Mouse (Mus musculus): ENCODE data around the gene Tm4sf20. TPM values are rescaled to one million over a fixed set of nuclear protein-coding genes. Genes with fewer than 3 reads are reported as not detected.

Tm4sf20 gene
- not detected in 2 replicates for polyA plus RNA-seq (2014; fragmentation: Nextera tagmentation; extraction: Ambion mirVana)

DNA sequence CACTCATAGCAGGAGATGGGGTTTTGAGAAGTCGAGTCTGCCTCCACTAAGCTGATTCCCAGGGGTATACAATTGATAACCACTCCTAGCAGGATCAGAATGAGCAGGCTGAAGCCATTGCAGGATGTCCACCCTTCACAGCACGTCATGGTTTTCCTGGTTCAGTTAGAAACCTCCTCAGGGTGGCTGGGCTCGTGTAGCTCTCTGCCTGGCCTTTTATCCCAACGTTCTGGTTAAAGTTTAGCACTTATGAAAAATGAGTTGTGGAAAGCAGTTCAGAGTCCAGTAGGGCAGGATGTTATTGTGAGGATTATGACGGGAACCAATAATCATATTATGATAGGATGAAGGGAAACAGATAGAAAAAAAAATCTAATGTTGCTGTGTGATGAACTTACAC lies at the start of gene Tm4sf20:
Tm4sf20 (minus strand) TSS at position 193 of the 400 bp plus-strand sequence.
- no peak for ATAC-seq (ENCODE audit: low read depth)

GRCm38 (mm10) chr1:82815941-82816716 lies 47.9 kb upstream of the Tm4sf20 start:
- peak; percentile 56; the same call in 1 of the 2 replicates for ATAC-seq (ENCODE audit: low read depth)
- Histone ChIP-seq H3K4me3 (ENCODE audit: low read depth, low read length) (no peak overlapping the region), H3K9ac (replicated peaks; ENCODE audit: low read depth, low read length) (no peak overlapping the region), H3K36me3 (ENCODE audit: control insufficient read depth, insufficient read depth, low read length) (no peaks in the 10 kb centered on the region), H3K4me1 (ENCODE audit: control insufficient read depth, insufficient read depth, low read length) (no peaks in the 10 kb centered on the region), H3K27me3 (ENCODE audit: control insufficient read depth, insufficient read depth, low read length) (no peaks in the 10 kb centered on the region), H3K9me3 (ENCODE audit: control insufficient read depth, low read length) (no peaks in the 10 kb centered on the region), H3K27ac (ENCODE audit: low read depth, low read length) (no peak overlapping the region), H3K4me2 (ENCODE audit: low read depth, low read length) (no peak overlapping the region)
- 65% methylated on average over 17 of the region's 17 CpGs for WGBS

More for the DNA sequence above, at the start of gene Tm4sf20:
- Histone ChIP-seq H3K4me3 (ENCODE audit: low read depth, low read length) (no peak within 1 kb of the TSS), H3K4me1 (ENCODE audit: control insufficient read depth, insufficient read depth, low read length) (no peaks in the 10 kb centered on the region), H3K27ac (ENCODE audit: low read depth, low read length) (no peak within 1 kb of the TSS), H3K27me3 (ENCODE audit: control insufficient read depth, insufficient read depth, low read length) (no peaks in the 10 kb centered on the region), H3K9me3 (ENCODE audit: control insufficient read depth, low read length) (no peaks in the 10 kb centered on the region), H3K4me2 (ENCODE audit: low read depth, low read length) (no peak within 1 kb of the TSS), H3K9ac (replicated peaks; ENCODE audit: low read depth, low read length) (no peak within 1 kb of the TSS), H3K36me3 (ENCODE audit: control insufficient read depth, insufficient read depth, low read length) (no peaks in the 10 kb centered on the region)
- 85% methylated on average over 5 of the region's 5 CpGs for WGBS

DNA sequence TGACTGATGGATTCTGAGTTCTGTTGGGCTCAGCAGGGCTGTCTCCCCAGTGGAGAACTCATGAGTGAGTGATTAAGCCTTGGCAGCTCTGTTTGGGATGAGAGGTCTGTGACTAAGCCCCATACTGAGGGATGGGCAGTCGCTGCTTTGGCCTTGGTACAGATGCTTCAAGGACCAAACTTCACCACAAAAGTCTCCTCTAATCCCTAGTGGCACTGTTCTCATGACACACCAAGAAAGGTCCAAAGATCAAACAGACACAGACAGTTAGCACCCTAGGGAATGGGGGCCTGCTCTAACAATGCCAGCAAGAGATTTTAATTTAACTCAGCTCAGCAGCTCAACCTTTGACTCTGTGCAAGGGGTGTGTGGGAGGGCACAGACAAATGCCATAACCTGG lies 43.5 kb upstream of the Tm4sf20 start:
- Histone ChIP-seq H3K27ac (ENCODE audit: low read depth, low read length) (no peak overlapping the region), H3K9me3 (ENCODE audit: control insufficient read depth, low read length) (no peaks in the 10 kb centered on the region), H3K4me2 (ENCODE audit: low read depth, low read length) (no peak overlapping the region), H3K4me1 (ENCODE audit: control insufficient read depth, insufficient read depth, low read length) (no peaks in the 10 kb centered on the region), H3K9ac (replicated peaks; ENCODE audit: low read depth, low read length) (no peak overlapping the region), H3K36me3 (ENCODE audit: control insufficient read depth, insufficient read depth, low read length) (no peaks in the 10 kb centered on the region), H3K4me3 (ENCODE audit: low read depth, low read length) (no peak overlapping the region), H3K27me3 (ENCODE audit: control insufficient read depth, insufficient read depth, low read length) (no peaks in the 10 kb centered on the region)
- 67% methylated on average over 1 of the region's 1 CpGs for WGBS
- ATAC-seq (ENCODE audit: low read depth), result no peak

GRCm38 (mm10) chr1:82808564-82808963 lies 40.3 kb upstream of the Tm4sf20 start:
- no peak overlapping the region for H3K27ac ChIP-seq (ENCODE audit: low read depth, low read length)
- no peak overlapping the region for H3K9ac ChIP-seq (replicated peaks; ENCODE audit: low read depth, low read length)
- no peak for ATAC-seq (ENCODE audit: low read depth)
- H3K4me3 ChIP-seq (ENCODE audit: low read depth, low read length), result no peak overlapping the region
- no peak overlapping the region for H3K4me2 ChIP-seq (ENCODE audit: low read depth, low read length)
- H3K4me1 ChIP-seq (ENCODE audit: control insufficient read depth, insufficient read depth, low read length), result no peaks in the 10 kb centered on the region
- H3K9me3 ChIP-seq (ENCODE audit: control insufficient read depth, low read length), result no peaks in the 10 kb centered on the region
- no peaks in the 10 kb centered on the region for H3K27me3 ChIP-seq (ENCODE audit: control insufficient read depth, insufficient read depth, low read length)
- no peaks in the 10 kb centered on the region for H3K36me3 ChIP-seq (ENCODE audit: control insufficient read depth, insufficient read depth, low read length)
- 62% methylated on average over 3 of the region's 3 CpGs for WGBS

DNA sequence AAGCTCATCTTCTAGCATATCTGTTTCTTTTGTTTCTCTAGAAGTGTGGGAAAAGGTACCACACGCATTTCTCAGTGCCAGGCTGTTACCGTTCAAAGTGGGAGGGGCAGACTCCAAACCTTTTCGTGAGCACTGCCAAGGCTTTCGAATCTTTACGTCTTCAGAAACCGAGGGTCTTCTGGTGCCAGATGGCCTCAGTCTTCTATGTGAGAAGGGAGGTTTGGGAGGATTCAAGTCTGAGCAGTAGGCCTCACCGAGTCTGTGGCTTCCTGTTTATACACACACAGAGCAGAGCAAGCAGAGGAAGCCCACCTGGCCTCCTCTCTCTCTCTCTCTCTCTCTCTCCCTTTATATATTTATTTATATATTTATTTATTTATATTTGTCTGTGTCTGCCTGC lies 38.9 kb upstream of the Tm4sf20 start:
- H3K4me1 ChIP-seq (ENCODE audit: control insufficient read depth, insufficient read depth, low read length), result no peaks in the 10 kb centered on the region
- ATAC-seq (ENCODE audit: low read depth), result no peak
- no peak overlapping the region for H3K4me2 ChIP-seq (ENCODE audit: low read depth, low read length)
- no peak overlapping the region for H3K4me3 ChIP-seq (ENCODE audit: low read depth, low read length)
- WGBS, result 89% methylated on average over 7 of the region's 7 CpGs
- H3K9ac ChIP-seq (replicated peaks; ENCODE audit: low read depth, low read length), result no peak overlapping the region
- H3K36me3 ChIP-seq (ENCODE audit: control insufficient read depth, insufficient read depth, low read length), result no peaks in the 10 kb centered on the region
- H3K27me3 ChIP-seq (ENCODE audit: control insufficient read depth, insufficient read depth, low read length), result no peaks in the 10 kb centered on the region
- H3K9me3 ChIP-seq (ENCODE audit: control insufficient read depth, low read length), result no peaks in the 10 kb centered on the region
- H3K27ac ChIP-seq (ENCODE audit: low read depth, low read length), result no peak overlapping the region

DNA sequence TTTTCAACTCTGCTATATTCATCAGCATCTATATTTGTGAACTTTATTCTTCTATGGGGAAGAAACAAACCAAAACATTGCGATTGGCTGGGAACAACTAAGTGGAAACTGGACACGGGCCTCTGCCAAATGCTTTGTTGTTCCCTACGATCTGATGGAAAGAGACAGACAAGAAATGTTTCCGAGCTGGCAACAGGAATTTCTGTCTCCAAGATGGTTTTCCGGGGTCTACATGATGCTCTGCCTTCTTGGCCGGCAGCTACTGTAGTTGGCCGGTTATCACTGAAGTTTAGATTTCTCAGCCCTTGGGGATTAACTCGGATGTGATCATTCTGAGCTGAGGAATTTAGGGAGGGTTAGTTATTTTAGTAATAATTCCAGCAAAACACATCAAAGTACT lies 38.1 kb upstream of the Tm4sf20 start:
- Histone ChIP-seq H3K4me2 (ENCODE audit: low read depth, low read length) (no peak overlapping the region), H3K27me3 (ENCODE audit: control insufficient read depth, insufficient read depth, low read length) (no peaks in the 10 kb centered on the region), H3K27ac (ENCODE audit: low read depth, low read length) (no peak overlapping the region), H3K36me3 (ENCODE audit: control insufficient read depth, insufficient read depth, low read length) (no peaks in the 10 kb centered on the region), H3K9ac (replicated peaks; ENCODE audit: low read depth, low read length) (no peak overlapping the region), H3K4me3 (ENCODE audit: low read depth, low read length) (no peak overlapping the region), H3K9me3 (ENCODE audit: control insufficient read depth, low read length) (no peaks in the 10 kb centered on the region), H3K4me1 (ENCODE audit: control insufficient read depth, insufficient read depth, low read length) (no peaks in the 10 kb centered on the region)
- ATAC-seq (ENCODE audit: low read depth), result no peak
- WGBS, result 84% methylated on average over 8 of the region's 8 CpGs

GRCm38 (mm10) chr1:82804059-82804458 lies 35.8 kb upstream of the Tm4sf20 start:
- 97% methylated on average over 1 of the region's 1 CpGs for WGBS
- no peak overlapping the region for H3K9ac ChIP-seq (replicated peaks; ENCODE audit: low read depth, low read length)
- H3K36me3 ChIP-seq (ENCODE audit: control insufficient read depth, insufficient read depth, low read length), result no peaks in the 10 kb centered on the region
- no peaks in the 10 kb centered on the region for H3K9me3 ChIP-seq (ENCODE audit: control insufficient read depth, low read length)
- ATAC-seq (ENCODE audit: low read depth), result no peak
- no peak overlapping the region for H3K4me3 ChIP-seq (ENCODE audit: low read depth, low read length)
- no peaks in the 10 kb centered on the region for H3K27me3 ChIP-seq (ENCODE audit: control insufficient read depth, insufficient read depth, low read length)
- no peak overlapping the region for H3K4me2 ChIP-seq (ENCODE audit: low read depth, low read length)
- H3K27ac ChIP-seq (ENCODE audit: low read depth, low read length), result no peak overlapping the region
- H3K4me1 ChIP-seq (ENCODE audit: control insufficient read depth, insufficient read depth, low read length), result no peaks in the 10 kb centered on the region

GRCm38 (mm10) chr1:82803608-82804007 lies 35.3 kb upstream of the Tm4sf20 start:
- Histone ChIP-seq H3K27me3 (ENCODE audit: control insufficient read depth, insufficient read depth, low read length) (no peaks in the 10 kb centered on the region), H3K4me3 (ENCODE audit: low read depth, low read length) (no peak overlapping the region), H3K36me3 (ENCODE audit: control insufficient read depth, insufficient read depth, low read length) (no peaks in the 10 kb centered on the region), H3K4me1 (ENCODE audit: control insufficient read depth, insufficient read depth, low read length) (no peaks in the 10 kb centered on the region), H3K9me3 (ENCODE audit: control insufficient read depth, low read length) (no peaks in the 10 kb centered on the region), H3K4me2 (ENCODE audit: low read depth, low read length) (no peak overlapping the region), H3K27ac (ENCODE audit: low read depth, low read length) (no peak overlapping the region), H3K9ac (replicated peaks; ENCODE audit: low read depth, low read length) (no peak overlapping the region)
- no peak for ATAC-seq (ENCODE audit: low read depth)
- 76% methylated on average over 7 of the region's 7 CpGs for WGBS

- Histone ChIP-seq H3K4me2 (ENCODE audit: low read depth, low read length) (no peak overlapping the region), H3K36me3 (ENCODE audit: control insufficient read depth, insufficient read depth, low read length) (no peaks in the 10 kb centered on the region), H3K27ac (ENCODE audit: low read depth, low read length) (no peak overlapping the region), H3K27me3 (ENCODE audit: control insufficient read depth, insufficient read depth, low read length) (no peaks in the 10 kb centered on the region), H3K4me1 (ENCODE audit: control insufficient read depth, insufficient read depth, low read length) (peaks cover 3% of the 10 kb centered on the region; the same call in 1 of the 2 replicates), H3K4me3 (ENCODE audit: low read depth, low read length) (no peak overlapping the region), H3K9ac (replicated peaks; ENCODE audit: low read depth, low read length) (no peak overlapping the region), H3K9me3 (ENCODE audit: control insufficient read depth, low read length) (no peaks in the 10 kb centered on the region)
- ATAC-seq (ENCODE audit: low read depth), result no peak
- WGBS, result 76% methylated on average over 12 of the region's 12 CpGs
Observed at GRCm38 (mm10) chr1:82801105-82801783, 33.0 kb upstream of the Tm4sf20 start.

All from neural tube, embryonic 14.5 days (tissue).